9 mouse cellular contexts compared by ENCODE assay signal in the genomic region with DNA sequence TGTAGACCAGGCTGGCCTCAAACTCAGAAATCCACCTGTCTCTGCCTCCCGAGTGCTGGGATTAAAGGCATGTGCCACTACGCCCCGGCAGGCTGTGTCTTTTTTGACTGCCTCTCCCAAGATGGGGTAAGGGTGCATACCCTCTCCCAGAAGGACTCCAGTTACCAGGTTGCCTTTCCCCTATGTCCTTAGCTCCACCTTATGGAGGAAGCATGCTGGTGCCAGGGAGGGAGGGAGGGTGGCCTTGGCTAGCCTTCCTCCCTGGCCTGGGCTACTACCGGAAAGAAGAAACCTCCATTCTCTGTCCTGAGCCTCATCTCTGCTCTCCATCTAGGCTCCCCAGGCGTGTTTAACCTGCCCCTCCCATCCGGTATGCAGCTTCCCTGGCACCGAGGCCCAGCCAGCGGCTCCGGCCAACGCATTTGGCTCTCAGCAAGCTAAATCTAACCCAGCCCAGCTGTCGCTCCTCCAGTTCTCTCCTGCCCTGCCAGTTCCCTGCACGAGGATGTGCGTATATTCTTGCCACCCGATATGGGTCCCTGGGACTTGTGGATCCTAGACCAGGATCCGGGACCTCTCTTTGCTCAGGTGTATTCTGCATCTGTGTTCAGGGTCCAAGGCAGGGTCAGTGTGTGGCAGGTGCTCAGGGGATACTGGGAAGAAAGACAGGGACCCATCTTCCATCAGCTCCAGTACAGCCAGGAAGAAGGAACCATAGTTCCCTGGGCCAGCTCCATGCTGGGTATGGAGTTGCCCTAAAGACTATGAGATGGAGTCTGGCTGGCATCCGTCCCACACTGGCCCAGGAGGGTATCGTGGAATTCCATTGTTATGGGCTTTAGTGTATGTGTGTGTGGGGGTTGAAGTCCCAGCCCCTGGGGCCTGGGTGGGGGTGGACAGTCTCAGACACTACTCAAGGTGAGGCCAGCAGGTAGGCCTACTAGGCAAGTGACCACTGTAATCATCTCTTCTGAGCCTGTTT. TPM values are rescaled to one million over a fixed set of nuclear protein-coding genes. Genes with fewer than 3 reads are reported as not detected.
DNase-seq lines count a peak whose midpoint lies in the region; ATAC-seq and TF ChIP-seq lines count a peak whose summit lies in the region.
"Had no signal": no experiment of that assay in that cellular context is flagged by ENCODE, and none has a peak within 500 bp of the region (broad histone marks: within the 10 kb centered on the region; RNA-seq: fewer than 3 reads in every experiment).

No protein-coding gene starts in this region.

- H3K27me3 ChIP-seq in heart, embryonic 10.5 days (ENCODE audit: insufficient read depth, poor library complexity, severe bottlenecking): peaks cover 18% of the 10 kb centered on the region; the same call in 1 of the 2 replicates
- no peaks in the 10 kb centered on the region for H3K27me3 ChIP-seq in hindbrain, embryonic 16.5 days (replicated peaks; ENCODE audit: control insufficient read depth, insufficient read depth, low read length)
- peaks cover 5% of the 10 kb centered on the region; the same call in 1 of the 2 replicates for H3K27me3 ChIP-seq in midbrain, embryonic 13.5 days
- H3K27me3 ChIP-seq in liver, embryonic 12.5 days (replicated peaks): peaks cover 51% of the 10 kb centered on the region

- no peak for ATAC-seq in hindbrain, embryonic 16.5 days
- no peak for ATAC-seq in midbrain, embryonic 13.5 days
- ATAC-seq in liver, embryonic 12.5 days: no peak

- intact Hi-C loops in gastrocnemius, adult 2 months (cut with DNase I): loop anchor here (5.0 kb wide), 1 partner anchor 42 kb away; a partner anchor contains a TSS

- 60% methylated on average over 17 of the region's 17 CpGs for WGBS in heart, embryonic 10.5 days
- WGBS in hindbrain, embryonic 16.5 days: 53% methylated on average over 17 of the region's 17 CpGs
- WGBS in midbrain, embryonic 13.5 days: 60% methylated on average over 17 of the region's 17 CpGs
- 60% methylated on average over 17 of the region's 17 CpGs for WGBS in liver, embryonic 12.5 days (ENCODE audit: insufficient replicate concordance)

- peak; percentile 27; the same call in 1 of the 2 replicates for TF ChIP-seq CTCF in gastrocnemius, adult 2 months (IDR thresholded peaks at IDR 0.05)

- peak; percentile 97 for DNase-seq in heart, adult 11 months
- no peak for DNase-seq in heart, embryonic 10.5 days (ENCODE audit: low spot score)
- DNase-seq in brain, adult 2 months (ENCODE audit: low read depth, low spot score): peak; percentile 92
- peak; percentile 96 for DNase-seq in gastrocnemius, adult 2 months
- no peak for DNase-seq in testis, postnatal 10 days (ENCODE audit: low spot score)

- no peak overlapping the region for H3K4me2 ChIP-seq in hindbrain, embryonic 16.5 days (ENCODE audit: low read length)
- no peak overlapping the region for H3K4me2 ChIP-seq in midbrain, embryonic 13.5 days (replicated peaks)
- H3K4me2 ChIP-seq in liver, embryonic 12.5 days: no peak overlapping the region

- peaks cover 66% of the 10 kb centered on the region for H3K4me1 ChIP-seq in heart, embryonic 10.5 days
- peaks cover 27% of the 10 kb centered on the region for H3K4me1 ChIP-seq in hindbrain, embryonic 16.5 days (ENCODE audit: control insufficient read depth, insufficient read depth, low read depth, low read length)
- peaks cover 52% of the 10 kb centered on the region for H3K4me1 ChIP-seq in midbrain, embryonic 13.5 days (replicated peaks)
- peaks cover 28% of the 10 kb centered on the region for H3K4me1 ChIP-seq in liver, embryonic 12.5 days

- H3K4me3 ChIP-seq in heart, embryonic 10.5 days: no peak overlapping the region
- H3K4me3 ChIP-seq in gastrocnemius, adult 2 months: no peak overlapping the region
- H3K4me3 ChIP-seq in hindbrain, embryonic 16.5 days (ENCODE audit: low read length): no peak overlapping the region
- H3K4me3 ChIP-seq in midbrain, embryonic 13.5 days (replicated peaks): no peak overlapping the region
- no peak overlapping the region for H3K4me3 ChIP-seq in liver, embryonic 12.5 days

- no peak overlapping the region; the same call in 1 of the 2 replicates for H3K27ac ChIP-seq in heart, embryonic 10.5 days
- peak overlapping the region; percentile 94 for H3K27ac ChIP-seq in gastrocnemius, adult 2 months
- peak overlapping the region; percentile 54; the same call in 1 of the 2 replicates for H3K27ac ChIP-seq in hindbrain, embryonic 16.5 days (ENCODE audit: low read depth, low read length)
- H3K27ac ChIP-seq in midbrain, embryonic 13.5 days: peak overlapping the region; percentile 40; the same call in 1 of the 2 replicates
- no peak overlapping the region for H3K27ac ChIP-seq in liver, embryonic 12.5 days

- H3K36me3 ChIP-seq in heart, embryonic 10.5 days: no peaks in the 10 kb centered on the region
- H3K36me3 ChIP-seq in hindbrain, embryonic 16.5 days (ENCODE audit: control insufficient read depth, insufficient read depth, low read length): no peaks in the 10 kb centered on the region
- no peaks in the 10 kb centered on the region for H3K36me3 ChIP-seq in midbrain, embryonic 13.5 days
- no peaks in the 10 kb centered on the region for H3K36me3 ChIP-seq in liver, embryonic 12.5 days

- H3K9ac ChIP-seq in hindbrain, embryonic 16.5 days (ENCODE audit: low read depth, low read length): no peak overlapping the region
- H3K9ac ChIP-seq in midbrain, embryonic 13.5 days (replicated peaks): no peak overlapping the region
- H3K9ac ChIP-seq in liver, embryonic 12.5 days: no peak overlapping the region

- no peaks in the 10 kb centered on the region for H3K9me3 ChIP-seq in heart, embryonic 10.5 days
- H3K9me3 ChIP-seq in hindbrain, embryonic 16.5 days (ENCODE audit: control insufficient read depth, low read length): no peaks in the 10 kb centered on the region
- no peaks in the 10 kb centered on the region for H3K9me3 ChIP-seq in midbrain, embryonic 13.5 days
- H3K9me3 ChIP-seq in liver, embryonic 12.5 days (replicated peaks): no peaks in the 10 kb centered on the region

RNA-seq across cellular contexts. Expression of a gene that starts 4.9 kb away (rescaled TPM):
- polyA plus RNA-seq in heart, embryonic 10.5 days (2016; fragmentation: Nextera tagmentation; extraction: Ambion mirVana): 29.7 and 38.0 TPM in 2 replicates
- 10 to 100 TPM; 16.3 to 18.6 TPM for total RNA-seq in gastrocnemius, adult 2 months (2021)
- polyA plus RNA-seq in hindbrain, embryonic 16.5 days (2015; fragmentation: Nextera tagmentation; extraction: Ambion mirVana): 70.5 and 72.8 TPM in 2 replicates
- 60.6 and 66.1 TPM in 2 replicates for polyA plus RNA-seq in midbrain, embryonic 13.5 days (2015; fragmentation: Nextera tagmentation; extraction: Ambion mirVana)
- 13.5 and 15.5 TPM in 2 replicates for polyA plus RNA-seq in liver, embryonic 12.5 days (2016; fragmentation: Nextera tagmentation; extraction: Ambion mirVana)

RNA-seq across cellular contexts. Expression of a gene that starts 9.9 kb away (rescaled TPM):
- polyA plus RNA-seq in heart, embryonic 10.5 days (2016; fragmentation: Nextera tagmentation; extraction: Ambion mirVana): 0.10 TPM in 1 of 2 replicates, not detected in the other
- total RNA-seq in gastrocnemius, adult 2 months (2021): not detected
- 2.1 and 2.7 TPM in 2 replicates for polyA plus RNA-seq in hindbrain, embryonic 16.5 days (2015; fragmentation: Nextera tagmentation; extraction: Ambion mirVana)
- 4.4 and 5.1 TPM in 2 replicates for polyA plus RNA-seq in midbrain, embryonic 13.5 days (2015; fragmentation: Nextera tagmentation; extraction: Ambion mirVana)
- not detected in 2 replicates for polyA plus RNA-seq in liver, embryonic 12.5 days (2016; fragmentation: Nextera tagmentation; extraction: Ambion mirVana)
- polyA plus RNA-seq: liver, embryonic 16.5 days had no signal

RNA-seq across cellular contexts. Expression of a gene that starts 43.8 kb away (rescaled TPM):
- 28.2 and 29.7 TPM in 2 replicates for polyA plus RNA-seq in heart, embryonic 10.5 days (2016; fragmentation: Nextera tagmentation; extraction: Ambion mirVana)
- 10 to 100 TPM; 13.0 to 17.4 TPM for total RNA-seq in gastrocnemius, adult 2 months (2021)
- 33.1 and 33.2 TPM in 2 replicates for polyA plus RNA-seq in hindbrain, embryonic 16.5 days (2015; fragmentation: Nextera tagmentation; extraction: Ambion mirVana)
- polyA plus RNA-seq in midbrain, embryonic 13.5 days (2015; fragmentation: Nextera tagmentation; extraction: Ambion mirVana): 37.1 and 37.3 TPM in 2 replicates
- polyA plus RNA-seq in liver, embryonic 12.5 days (2016; fragmentation: Nextera tagmentation; extraction: Ambion mirVana): 17.6 and 18.0 TPM in 2 replicates

RNA-seq across cellular contexts. Expression of a gene that starts 57.1 kb away (rescaled TPM):
- 202 and 240 TPM in 2 replicates for polyA plus RNA-seq in heart, embryonic 10.5 days (2016; fragmentation: Nextera tagmentation; extraction: Ambion mirVana)
- total RNA-seq in gastrocnemius, adult 2 months (2021): 100 to 1,000 TPM in 1 of 2 experiments, 10 to 100 TPM in 1; 99.5 to 121 TPM
- polyA plus RNA-seq in hindbrain, embryonic 16.5 days (2015; fragmentation: Nextera tagmentation; extraction: Ambion mirVana): 193 and 201 TPM in 2 replicates
- polyA plus RNA-seq in midbrain, embryonic 13.5 days (2015; fragmentation: Nextera tagmentation; extraction: Ambion mirVana): 213 TPM in 2 replicates
- 176 and 189 TPM in 2 replicates for polyA plus RNA-seq in liver, embryonic 12.5 days (2016; fragmentation: Nextera tagmentation; extraction: Ambion mirVana)

Comparison
In these comparisons a context has a peak if more than half of its experiments do, and no peak if none do; other contexts are left out.
1. DNase-seq: peak in heart, adult 11 months (single experiment), brain, adult 2 months (single experiment) and gastrocnemius, adult 2 months (single experiment); none in heart, embryonic 10.5 days (single experiment) and testis, postnatal 10 days (single experiment).
2. H3K27ac ChIP-seq: peak in gastrocnemius, adult 2 months (single experiment), hindbrain, embryonic 16.5 days (single experiment) and midbrain, embryonic 13.5 days (single experiment); none in heart, embryonic 10.5 days (single experiment) and liver, embryonic 12.5 days (single experiment).